Mouse (Mus musculus) small intestine, adult 2 months (tissue): ENCODE results near the gene Mid1.
"Not testable (repeated sequence)": the region's sequence is repeated elsewhere in the genome, so short reads cannot be mapped to it uniquely, and the experiment has no call there.

Experiments used
- CTCF ChIP-seq: fragments of 200-500 bp; IDR thresholded peaks from 2 replicates; pipeline ENCODE4 v1.5.1; 2012; ENCODE audit warnings: low read depth, mild to moderate bottlenecking, control low read depth, inconsistent platforms, low read length, moderate library complexity, mixed read lengths; ENCODE audit not compliant: insufficient replicate concordance, insufficient read length; ENCODE audit errors: extremely low read depth
- POLR2A ChIP-seq: fragments of 200-500 bp; IDR thresholded peaks from 2 replicates; pipeline ENCODE4 v1.6.1; 2012; ENCODE audit warnings: low read depth, mild to moderate bottlenecking, control low read depth, inconsistent platforms, low read length, moderate library complexity

DNA sequence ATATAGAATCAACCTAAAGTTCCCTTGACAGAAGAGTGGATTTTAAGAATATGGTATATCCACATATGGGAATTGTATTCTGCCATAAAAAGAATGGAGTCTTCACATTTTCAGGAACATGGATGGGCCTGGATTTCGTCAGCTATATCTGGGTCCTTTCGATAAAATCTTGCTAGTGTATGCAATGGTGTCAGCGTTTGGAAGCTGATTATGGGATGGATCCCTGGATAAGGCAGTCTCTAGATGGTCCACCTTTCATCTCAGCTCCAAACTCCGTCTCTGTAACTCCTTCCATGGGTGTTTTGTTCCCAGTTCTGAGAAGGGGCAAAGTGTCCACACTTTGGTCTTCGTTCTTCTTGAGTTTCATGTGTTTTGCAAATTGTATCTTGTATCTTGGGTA is 291.3 kb downstream of the Mid1 start:
- TF ChIP-seq CTCF, POLR2A: not testable (repeated sequence)
